Mouse (Mus musculus) heart, postnatal 14 days (tissue): ENCODE results near the gene Tmem184b. TPM values are rescaled to one million over a fixed set of nuclear protein-coding genes. Genes with fewer than 3 reads are reported as not detected.

Experiments
- DNase-seq, 2 experiments: peaks; one replicate each; pipeline ENCODE4 v3.0.0; 2021 to 2022
- intact Hi-C: fragments of 180-260 bp; cut with DNase I; formaldehyde crosslinking; loops from one replicate; pipeline ENCODE4 v1.15.1; 2025
- total RNA-seq, 2 experiments: library from RNA; stranded (reverse); gene quantifications; 2 replicates each; pipeline ENCODE4 v1.2.3; 2021

Gene Tmem184b
- total RNA-seq, 2 experiments from 2014 or later, result 52.8 to 55.6 TPM

GRCm38 (mm10) chr15:79403763-79404210 is 418 bp upstream of the Tmem184b start:
- intact Hi-C loops, result loop anchor here (5.0 kb wide), 1 partner anchor 34 kb away; no protein-coding TSS in a partner anchor
- no peak for DNase-seq

DNA sequence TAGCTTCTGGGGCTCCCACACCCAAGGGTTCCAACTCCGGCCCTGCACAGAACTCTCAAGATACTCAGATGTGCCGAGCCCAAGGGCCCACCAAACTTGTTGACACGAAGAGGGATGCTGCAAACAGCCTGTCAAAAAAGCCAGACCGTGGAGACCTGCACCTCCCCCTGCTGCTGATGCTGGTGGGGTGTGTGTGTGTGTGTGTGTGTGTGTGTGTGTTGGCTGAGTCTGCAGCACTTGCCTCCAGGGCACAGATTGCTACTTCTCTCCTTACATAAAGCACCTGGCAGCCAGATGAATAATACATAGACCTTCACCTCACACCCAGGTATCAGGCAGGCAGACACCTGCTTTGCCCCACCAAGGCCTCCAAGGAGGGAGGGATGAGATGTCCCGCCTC is 1.2 kb downstream of the Tmem184b start:
- intact Hi-C loops, result loop anchor here (5.0 kb wide), 1 partner anchor 35 kb away; no protein-coding TSS in a partner anchor
- DNase-seq, result no peak

- peak; percentile 47 to 54 for DNase-seq
- intact Hi-C loops, result loop anchor here (2.0 to 5.0 kb wide), 2 partner anchors 20 to 36 kb away; no protein-coding TSS in a partner anchor
Measured at GRCm38 (mm10) chr15:79400975-79401365, 2.4 kb downstream of the Tmem184b start.

GRCm38 (mm10) chr15:79400134-79400974 is 3.0 kb downstream of the Tmem184b start:
- no peak for DNase-seq
- intact Hi-C loops, result loop anchor here (2.0 to 5.0 kb wide), 2 partner anchors 20 to 37 kb away; no protein-coding TSS in a partner anchor

DNA sequence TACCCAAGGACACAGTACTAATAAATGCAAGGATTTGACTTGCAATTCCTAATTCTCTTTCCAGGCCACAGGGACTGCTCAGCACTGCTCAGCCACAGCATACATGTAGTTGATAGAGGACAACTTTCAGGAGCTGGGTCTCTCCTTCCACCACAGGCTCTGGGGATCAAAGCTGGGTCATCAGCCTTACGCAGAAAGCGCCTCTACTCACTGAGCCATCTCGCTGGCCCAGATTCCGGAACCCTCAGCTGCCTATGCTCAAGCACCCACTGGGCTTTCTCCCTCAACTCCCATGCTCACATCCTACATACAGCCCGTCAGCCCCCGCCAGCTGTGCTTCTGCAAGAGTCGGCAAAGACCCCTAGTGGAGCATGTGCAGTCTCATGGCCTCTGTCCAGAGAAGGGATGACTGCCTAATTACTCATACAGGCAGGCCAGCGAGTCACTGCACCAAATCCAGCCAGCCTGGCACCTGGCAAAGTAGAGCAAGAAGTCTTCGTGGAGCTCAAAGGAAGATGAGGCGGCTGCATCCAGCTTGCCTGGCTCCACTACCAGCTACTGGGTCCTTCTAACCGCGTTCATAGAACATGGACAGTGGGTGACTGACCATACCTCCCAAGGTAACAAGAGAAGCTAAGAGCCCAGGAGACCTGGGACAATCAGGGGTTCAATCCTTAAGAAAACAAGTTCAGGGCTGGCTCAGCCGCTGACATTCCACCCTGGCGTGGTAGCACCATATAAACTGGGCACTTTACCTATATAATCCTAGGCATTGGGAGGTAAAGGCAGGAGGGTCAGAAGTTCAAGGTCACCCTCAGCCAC is 3.9 kb downstream of the Tmem184b start:
- DNase-seq, result no peak
- intact Hi-C loops, result loop anchor here (2.0 to 5.0 kb wide), 2 partner anchors 19 to 38 kb away; no protein-coding TSS in a partner anchor

- intact Hi-C loops, result no loop called here
Measured at GRCm38 (mm10) chr15:79396736-79397135, 6.6 kb downstream of the Tmem184b start.

DNA sequence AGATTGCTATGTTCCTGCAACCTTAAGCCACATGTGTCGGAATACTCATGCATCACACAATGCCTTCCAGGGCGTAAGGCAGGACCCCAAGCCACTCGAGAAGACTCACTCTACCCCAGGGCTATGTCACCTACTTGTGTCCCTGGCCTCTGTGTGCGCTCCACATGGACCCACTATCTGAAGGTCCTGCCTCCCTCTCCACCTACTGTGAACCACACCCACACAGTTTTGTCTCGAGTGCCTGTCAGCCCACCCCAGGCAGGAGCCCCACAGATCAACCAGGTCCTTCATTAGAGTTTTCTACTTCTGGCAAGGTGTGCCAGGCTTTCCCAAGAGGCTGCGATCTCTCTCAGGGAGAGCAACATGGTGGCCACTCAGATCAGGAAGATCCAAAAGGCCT is 8.1 kb downstream of the Tmem184b start:
- DNase-seq, result no peak

More at GRCm38 (mm10) chr15:79396736-79397135, 6.6 kb downstream of the Tmem184b start:
- peak; percentile 65 to 69 for DNase-seq

GRCm38 (mm10) chr15:79394842-79395241 is 8.5 kb downstream of the Tmem184b start:
- no peak for DNase-seq
- intact Hi-C loops, result no loop called here

More for the DNA sequence above, 8.1 kb downstream of the Tmem184b start:
- intact Hi-C loops, result no loop called here

- intact Hi-C loops, result no loop called here
- DNase-seq, result no peak
Measured at GRCm38 (mm10) chr15:79393101-79393500, 10.3 kb downstream of the Tmem184b start.

DNA sequence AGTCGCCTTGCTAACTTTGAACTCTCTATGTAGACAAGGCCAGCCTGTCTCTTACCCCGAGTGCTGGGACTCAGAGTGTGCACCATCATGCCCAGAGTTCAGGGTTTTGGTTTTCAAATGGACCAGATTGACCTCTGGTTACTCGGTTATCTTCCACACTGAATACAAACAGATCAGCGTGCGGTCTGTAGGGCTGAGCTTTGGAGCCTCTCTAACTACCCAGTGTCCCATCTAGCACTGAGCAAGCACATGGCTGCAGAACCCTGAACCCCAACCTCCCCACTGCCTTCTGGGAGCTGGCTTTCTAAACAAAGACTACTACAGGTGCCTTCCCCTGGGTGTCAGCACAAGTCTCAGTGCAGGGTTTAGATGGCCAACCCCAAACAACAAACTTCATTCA is 10.8 kb downstream of the Tmem184b start:
- intact Hi-C loops, result no loop called here

GRCm38 (mm10) chr15:79391447-79392093 is 11.8 kb downstream of the Tmem184b start:
- peak; percentile 72 to 81 for DNase-seq
- intact Hi-C loops, result no loop called here

More for the DNA sequence above, 10.8 kb downstream of the Tmem184b start:
- no peak for DNase-seq

GRCm38 (mm10) chr15:79390434-79390833 is 12.9 kb downstream of the Tmem184b start:
- intact Hi-C loops, result no loop called here

DNA sequence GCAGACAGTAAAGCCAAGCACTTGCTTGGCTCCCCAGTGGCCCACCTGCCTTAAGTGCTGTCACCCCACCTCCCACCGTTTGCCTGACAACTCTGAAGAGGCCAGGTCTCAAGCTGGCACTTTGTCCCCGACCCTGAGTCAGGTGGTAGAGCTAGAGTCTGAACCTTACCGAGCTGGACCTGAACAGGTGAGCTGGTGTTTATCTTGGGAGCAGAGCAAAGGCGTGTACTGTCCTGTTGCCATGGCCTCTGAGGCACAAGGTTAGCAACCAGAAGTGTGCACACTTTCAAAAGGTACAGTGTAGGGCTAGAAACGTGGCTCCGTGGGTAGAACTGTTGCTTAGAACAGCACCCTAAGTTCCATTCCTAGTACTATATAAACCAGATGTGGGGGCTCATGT is 15.2 kb downstream of the Tmem184b start:
- intact Hi-C loops, result no loop called here
- DNase-seq, result no peak

More at GRCm38 (mm10) chr15:79390434-79390833, 12.9 kb downstream of the Tmem184b start:
- no peak for DNase-seq

GRCm38 (mm10) chr15:79387611-79388010 is 15.8 kb downstream of the Tmem184b start:
- intact Hi-C loops, result no loop called here
- DNase-seq, result no peak

- intact Hi-C loops, result no loop called here
- no peak for DNase-seq
Measured at GRCm38 (mm10) chr15:79387081-79387480, 16.3 kb downstream of the Tmem184b start.

- intact Hi-C loops, result loop anchor here (2.0 kb wide), 1 partner anchor 19 kb away; no protein-coding TSS in a partner anchor
- no peak for DNase-seq
Measured at GRCm38 (mm10) chr15:79381644-79382043, 21.7 kb downstream of the Tmem184b start.

DNA sequence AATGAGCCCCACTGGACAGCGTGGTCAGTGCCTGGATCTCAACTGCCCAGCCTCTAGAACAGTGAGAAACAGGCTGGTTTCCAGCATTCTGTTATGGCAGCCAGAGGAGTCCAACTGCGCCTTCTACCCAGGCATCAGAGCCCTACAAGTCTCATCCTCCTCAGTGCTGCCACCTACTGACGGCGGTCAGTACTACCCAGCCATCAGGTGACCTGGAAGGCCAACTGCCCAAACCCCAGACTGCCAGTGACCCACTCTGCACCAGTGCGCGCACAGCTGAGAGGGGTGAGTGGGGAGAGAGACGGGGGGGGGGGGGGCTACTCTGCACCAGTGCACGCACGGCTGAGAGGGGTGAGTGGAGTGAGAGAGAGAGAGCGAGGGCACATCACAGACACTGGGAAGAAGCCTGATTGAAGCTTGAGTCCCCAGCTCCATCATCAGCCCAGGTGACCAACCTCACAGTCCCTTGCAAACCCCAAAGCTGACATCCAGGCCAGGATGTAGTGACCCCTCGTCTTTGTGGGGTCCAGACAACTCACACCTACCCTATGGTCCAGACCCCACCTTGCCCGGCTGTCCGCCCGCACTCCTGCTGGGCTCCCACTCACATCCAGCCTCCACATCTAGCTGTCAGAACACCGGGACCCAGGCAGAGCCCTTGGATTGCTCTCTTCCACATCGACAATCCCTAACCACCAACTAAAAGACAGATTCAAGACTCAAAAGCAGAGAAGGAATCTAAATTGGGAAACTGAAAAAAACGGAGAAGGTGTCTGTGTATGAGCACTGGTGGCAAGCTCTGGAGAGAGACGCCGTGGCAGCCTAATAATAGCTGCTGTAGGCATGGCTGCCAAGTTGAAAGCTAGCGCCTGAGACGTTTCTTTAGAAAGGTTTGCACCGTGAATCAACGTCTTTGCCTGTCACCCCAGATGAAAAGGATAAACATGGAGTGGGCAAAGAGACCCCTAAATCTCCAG is 22.6 kb downstream of the Tmem184b start:
- intact Hi-C loops, result loop anchor here (1.0 to 2.0 kb wide), 2 partner anchors 20 to 87 kb away; no protein-coding TSS in a partner anchor
- DNase-seq, result peak; percentile 79 to 89

DNA sequence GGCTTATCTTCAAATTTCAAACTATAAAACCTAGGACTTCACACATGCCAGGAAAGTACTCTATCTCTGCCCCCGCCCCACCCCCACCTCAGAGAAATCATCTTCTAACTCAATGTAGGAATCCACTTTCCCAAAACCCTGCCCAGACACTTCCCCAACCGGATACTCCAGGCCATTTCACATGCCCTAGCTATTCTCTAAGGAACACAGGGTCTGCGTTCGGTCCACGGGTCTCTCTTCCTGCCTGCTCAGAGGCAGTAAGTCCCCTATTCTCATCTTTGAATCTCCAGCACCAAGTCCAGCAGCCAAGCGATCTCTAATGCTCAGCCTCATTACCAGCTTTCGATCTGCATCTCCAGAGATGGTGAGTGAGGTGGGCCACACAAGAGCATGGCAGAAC is 23.7 kb downstream of the Tmem184b start:
- intact Hi-C loops, result loop anchor here (1.0 to 2.0 kb wide), 2 partner anchors 21 to 88 kb away; no protein-coding TSS in a partner anchor

DNA sequence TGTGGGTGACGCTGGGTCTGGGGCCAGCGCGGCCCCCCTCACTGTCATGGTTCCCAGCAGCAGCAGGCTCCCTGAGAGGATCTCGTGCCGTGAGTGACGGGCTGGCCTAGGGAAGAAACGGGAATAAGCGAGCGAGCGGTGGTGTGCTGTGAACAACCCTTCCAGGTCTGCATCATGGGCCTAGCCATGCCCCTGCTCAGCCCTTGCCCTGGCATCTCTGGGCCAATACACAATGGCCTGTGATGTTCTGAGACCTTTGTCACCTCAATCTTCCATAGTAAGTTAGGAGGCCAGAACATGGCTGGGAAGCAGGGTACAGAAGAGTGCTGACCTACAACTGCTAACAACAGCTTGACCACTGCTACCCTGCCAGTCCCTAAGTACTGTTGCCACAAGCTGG is 24.8 kb downstream of the Tmem184b start:
- no peak for DNase-seq
- intact Hi-C loops, result no loop called here

More for the DNA sequence above, 23.7 kb downstream of the Tmem184b start:
- no peak for DNase-seq
